Mouse (Mus musculus) thymus, postnatal 14 days (tissue): ENCODE measurements around the gene Emc8.

ENCODE experiments used
- DNase-seq: peaks from one replicate; pipeline ENCODE4 v3.0.0; 2021

Gene Emc8

GRCm38 (mm10) chr8:120684082-120684481 is 15.7 kb upstream of the Emc8 start:
- no peak for DNase-seq

- DNase-seq = peak; percentile 87
Observed at GRCm38 (mm10) chr8:120683602-120684001, 15.2 kb upstream of the Emc8 start.

- no peak for DNase-seq
Observed at GRCm38 (mm10) chr8:120681113-120681512, 12.7 kb upstream of the Emc8 start.

- peak; percentile 76 for DNase-seq
Observed at GRCm38 (mm10) chr8:120680405-120680804, 12.0 kb upstream of the Emc8 start.

- no peak for DNase-seq
Observed at GRCm38 (mm10) chr8:120679629-120680387, 11.4 kb upstream of the Emc8 start.

- peak; percentile 86 for DNase-seq
Observed at GRCm38 (mm10) chr8:120678447-120678846, 10.1 kb upstream of the Emc8 start.

- no peak for DNase-seq
Observed at GRCm38 (mm10) chr8:120675718-120676117, 7.3 kb upstream of the Emc8 start.

GRCm38 (mm10) chr8:120673298-120673697 is 4.9 kb upstream of the Emc8 start:
- no peak for DNase-seq

GRCm38 (mm10) chr8:120672626-120673229 is 4.4 kb upstream of the Emc8 start:
- DNase-seq = no peak

- DNase-seq = no peak
Observed at GRCm38 (mm10) chr8:120671775-120672174, 3.4 kb upstream of the Emc8 start.

- DNase-seq = peak; percentile 96
Observed at GRCm38 (mm10) chr8:120667561-120668373, 606 bp downstream of the Emc8 start, which contains the start of the genes Gm27021 and Cox4i1. TSS of gene Gm27021 (minus strand) at chr8:120668079. TSS of gene Cox4i1 (plus strand) at chr8:120668222.

- no peak for DNase-seq
Observed at GRCm38 (mm10) chr8:120666807-120667470, 1.4 kb downstream of the Emc8 start.

- DNase-seq = peak; percentile 42
Observed at GRCm38 (mm10) chr8:120665726-120666455, 2.5 kb downstream of the Emc8 start.

- DNase-seq = no peak
Observed at GRCm38 (mm10) chr8:120664566-120664965, 3.8 kb downstream of the Emc8 start.

- no peak for DNase-seq
Observed at GRCm38 (mm10) chr8:120657415-120657814, 11.0 kb downstream of the Emc8 start.

- no peak for DNase-seq
Observed at GRCm38 (mm10) chr8:120656322-120657052, 11.9 kb downstream of the Emc8 start.

- DNase-seq = no peak
Observed at GRCm38 (mm10) chr8:120647532-120647931, 20.8 kb downstream of the Emc8 start, which contains the start of gene 1190005I06Rik. TSS of gene 1190005I06Rik (minus strand) at chr8:120647632.

GRCm38 (mm10) chr8:120644663-120645062 is 23.7 kb downstream of the Emc8 start:
- no peak for DNase-seq

- DNase-seq = no peak
Observed at GRCm38 (mm10) chr8:120642031-120642662, 26.2 kb downstream of the Emc8 start.

GRCm38 (mm10) chr8:120641245-120641644 is 27.1 kb downstream of the Emc8 start:
- DNase-seq = no peak

GRCm38 (mm10) chr8:120634329-120634839 is 34.0 kb downstream of the Emc8 start:
- DNase-seq = peak; percentile 78
